Mouse (Mus musculus): ENCODE data around the gene Senp2. TPM values are rescaled to one million over a fixed set of nuclear protein-coding genes. Genes with fewer than 3 reads are reported as not detected.

Gene Senp2
- polyA plus RNA-seq, 1 experiment from 2014 or later, result 66.0 TPM

DNA sequence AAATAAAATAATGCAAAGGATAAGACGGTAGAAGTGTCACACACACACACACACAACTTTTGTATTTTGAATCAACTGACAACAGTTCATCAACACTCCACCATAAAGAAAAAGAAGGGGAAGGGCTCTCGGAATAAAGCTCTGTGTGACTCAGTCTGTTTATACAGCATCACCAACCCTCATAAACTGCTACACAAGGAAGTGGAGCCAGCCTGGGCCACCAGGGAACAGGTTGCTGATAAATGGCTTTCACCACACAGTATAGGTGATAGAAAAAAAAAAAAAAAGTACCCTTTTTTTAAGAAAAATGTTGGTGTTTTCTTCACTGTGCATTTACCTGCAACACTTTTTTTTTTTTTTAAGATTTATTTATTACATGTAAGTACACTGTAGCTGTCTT, 17.5 kb upstream of the Senp2 start:
- H3K9me3 ChIP-seq, result no peaks in the 10 kb centered on the region
- no peak overlapping the region for H3K4me2 ChIP-seq (replicated peaks)
- H3K27ac ChIP-seq (replicated peaks), result no peak overlapping the region
- peaks cover 7% of the 10 kb centered on the region for H3K27me3 ChIP-seq
- WGBS, result 87% methylated on average over 2 of the region's 2 CpGs
- no peak overlapping the region for H3K4me3 ChIP-seq
- no peak for ATAC-seq (ENCODE audit: low FRiP score, low read depth)
- H3K4me1 ChIP-seq, result peaks cover 8% of the 10 kb centered on the region
- H3K9ac ChIP-seq (replicated peaks), result no peak overlapping the region
- no peaks in the 10 kb centered on the region for H3K36me3 ChIP-seq

- no peak for ATAC-seq (ENCODE audit: low FRiP score, low read depth)
- 8% methylated on average over 16 of the region's 16 CpGs for WGBS
- H3K9me3 ChIP-seq, result no peaks in the 10 kb centered on the region
- H3K4me2 ChIP-seq (replicated peaks), result peak within 1 kb of the TSS; percentile 47
- peaks cover 8% of the 10 kb centered on the region for H3K4me1 ChIP-seq
- no peak within 1 kb of the TSS for H3K27ac ChIP-seq (replicated peaks)
- H3K27me3 ChIP-seq, result peaks cover 18% of the 10 kb centered on the region
- H3K4me3 ChIP-seq, result peak within 1 kb of the TSS; percentile 18
- H3K36me3 ChIP-seq, result no peaks in the 10 kb centered on the region
- H3K9ac ChIP-seq (replicated peaks), result 0 out of 2 replicates have a peak within 1 kb of the TSS, but pooled peaks have one; percentile 34
Measured at GRCm38 (mm10) chr16:21995304-21995703, 14.0 kb upstream of the Senp2 start, which contains the start of gene Liph. Gene Liph (minus strand): TSS chr16:21995663.

GRCm38 (mm10) chr16:21996402-21996801, 12.9 kb upstream of the Senp2 start:
- no peak for ATAC-seq (ENCODE audit: low FRiP score, low read depth)

GRCm38 (mm10) chr16:21996881-21997641, 12.2 kb upstream of the Senp2 start:
- WGBS, result 60% methylated on average over 5 of the region's 5 CpGs
- no peak overlapping the region for H3K9ac ChIP-seq (replicated peaks)
- no peak overlapping the region for H3K4me2 ChIP-seq (replicated peaks)
- H3K27me3 ChIP-seq, result peaks cover 18% of the 10 kb centered on the region
- H3K4me1 ChIP-seq, result peaks cover 8% of the 10 kb centered on the region
- no peak for ATAC-seq (ENCODE audit: low FRiP score, low read depth)
- no peaks in the 10 kb centered on the region for H3K9me3 ChIP-seq
- no peak overlapping the region for H3K27ac ChIP-seq (replicated peaks)
- no peak overlapping the region for H3K4me3 ChIP-seq
- no peaks in the 10 kb centered on the region for H3K36me3 ChIP-seq

More at GRCm38 (mm10) chr16:21996402-21996801, 12.9 kb upstream of the Senp2 start:
- Histone ChIP-seq H3K36me3 (no peaks in the 10 kb centered on the region), H3K4me1 (peaks cover 8% of the 10 kb centered on the region), H3K9me3 (no peaks in the 10 kb centered on the region), H3K4me2 (replicated peaks) (no peak overlapping the region), H3K9ac (replicated peaks) (no peak overlapping the region), H3K4me3 (no peak overlapping the region), H3K27ac (replicated peaks) (no peak overlapping the region), H3K27me3 (peaks cover 18% of the 10 kb centered on the region)
- WGBS, result 73% methylated on average over 4 of the region's 4 CpGs

DNA sequence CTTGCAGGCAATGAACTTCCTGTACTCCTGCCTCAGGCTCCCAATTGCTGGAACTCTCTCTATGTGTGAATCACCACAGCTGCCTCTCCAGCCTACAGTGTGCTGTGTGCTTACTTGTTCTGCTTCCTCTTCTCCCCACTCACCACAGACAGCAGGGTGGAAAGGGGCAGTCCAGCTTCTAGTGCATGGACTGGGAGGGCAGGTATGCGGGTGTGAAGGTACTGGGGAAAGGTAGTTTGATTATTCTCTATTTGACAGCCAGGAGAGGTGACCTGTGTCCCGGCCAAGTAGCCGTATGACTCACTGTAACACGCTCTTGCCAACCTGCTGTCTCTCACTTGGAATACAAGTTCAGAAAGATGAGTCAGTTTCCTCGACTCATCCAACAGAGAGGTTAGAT, 11.2 kb upstream of the Senp2 start:
- H3K36me3 ChIP-seq, result no peaks in the 10 kb centered on the region
- no peaks in the 10 kb centered on the region for H3K9me3 ChIP-seq
- no peak overlapping the region for H3K27ac ChIP-seq (replicated peaks)
- H3K4me3 ChIP-seq, result no peak overlapping the region
- no peak for ATAC-seq (ENCODE audit: low FRiP score, low read depth)
- 83% methylated on average over 5 of the region's 5 CpGs for WGBS
- no peak overlapping the region for H3K9ac ChIP-seq (replicated peaks)
- peaks cover 18% of the 10 kb centered on the region for H3K27me3 ChIP-seq
- H3K4me1 ChIP-seq, result peaks cover 8% of the 10 kb centered on the region
- H3K4me2 ChIP-seq (replicated peaks), result no peak overlapping the region

GRCm38 (mm10) chr16:21999941-22000690, 9.2 kb upstream of the Senp2 start:
- Histone ChIP-seq H3K27me3 (peaks cover 15% of the 10 kb centered on the region), H3K4me3 (no peak overlapping the region), H3K4me1 (peaks cover 8% of the 10 kb centered on the region), H3K36me3 (no peaks in the 10 kb centered on the region), H3K9ac (replicated peaks) (no peak overlapping the region), H3K4me2 (replicated peaks) (no peak overlapping the region), H3K27ac (replicated peaks) (no peak overlapping the region), H3K9me3 (no peaks in the 10 kb centered on the region)
- WGBS, result 85% methylated on average over 4 of the region's 4 CpGs
- ATAC-seq (ENCODE audit: low FRiP score, low read depth), result no peak

GRCm38 (mm10) chr16:22001172-22001571, 8.1 kb upstream of the Senp2 start:
- no peak for ATAC-seq (ENCODE audit: low FRiP score, low read depth)
- Histone ChIP-seq H3K4me3 (no peak overlapping the region), H3K9me3 (no peaks in the 10 kb centered on the region), H3K9ac (replicated peaks) (no peak overlapping the region), H3K27ac (replicated peaks) (no peak overlapping the region), H3K27me3 (peaks cover 15% of the 10 kb centered on the region), H3K4me1 (no peaks in the 10 kb centered on the region), H3K4me2 (replicated peaks) (no peak overlapping the region), H3K36me3 (no peaks in the 10 kb centered on the region)
- WGBS, result 74% methylated on average over 4 of the region's 4 CpGs

DNA sequence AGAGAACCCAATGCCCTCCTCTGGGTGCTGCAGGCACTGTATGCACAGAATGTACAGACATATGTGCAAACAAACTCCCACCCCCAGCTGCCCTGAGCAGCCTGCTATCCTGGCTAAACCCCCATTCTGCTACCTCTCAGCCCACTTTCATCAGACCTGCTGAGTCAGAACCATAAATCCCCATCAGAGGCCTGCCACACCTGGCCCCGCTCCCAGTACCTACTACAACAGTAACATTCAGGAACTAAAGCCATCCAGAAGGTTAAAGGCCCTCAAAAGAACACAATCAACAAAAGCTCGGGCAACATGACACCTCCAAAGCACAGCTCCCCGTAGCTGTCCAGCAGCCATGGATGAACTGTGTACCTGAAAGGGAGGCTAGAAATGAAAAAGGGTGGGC, 7.7 kb upstream of the Senp2 start:
- Histone ChIP-seq H3K4me1 (no peaks in the 10 kb centered on the region), H3K4me3 (no peak overlapping the region), H3K27ac (replicated peaks) (no peak overlapping the region), H3K9me3 (no peaks in the 10 kb centered on the region), H3K4me2 (replicated peaks) (no peak overlapping the region), H3K36me3 (no peaks in the 10 kb centered on the region), H3K9ac (replicated peaks) (no peak overlapping the region), H3K27me3 (peaks cover 13% of the 10 kb centered on the region)
- ATAC-seq (ENCODE audit: low FRiP score, low read depth), result no peak
- WGBS, result 68% methylated on average over 3 of the region's 3 CpGs

DNA sequence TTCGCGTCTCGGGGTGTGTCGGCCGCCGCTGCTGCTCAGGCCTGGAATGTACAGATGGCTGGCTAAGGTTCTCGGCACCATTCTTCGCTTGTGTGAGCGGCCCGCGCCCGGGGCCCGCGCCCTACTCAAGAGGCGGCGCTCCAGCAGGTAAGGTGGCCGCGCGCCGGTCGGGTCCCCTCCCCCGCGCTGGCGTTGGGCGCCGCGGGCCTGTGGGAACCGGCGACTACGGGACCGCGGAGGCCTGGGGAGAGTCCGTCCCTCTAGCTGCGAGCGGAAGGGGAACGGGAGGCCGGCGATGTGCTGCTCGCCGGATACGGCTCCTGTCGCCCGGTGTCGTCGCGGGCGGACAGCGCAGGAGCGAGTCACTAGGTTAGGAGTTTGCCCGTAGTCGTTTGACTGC, 312 bp downstream of the Senp2 start:
- peak overlapping the region; percentile 98 for H3K4me3 ChIP-seq
- H3K4me1 ChIP-seq, result peaks cover 11% of the 10 kb centered on the region
- peak overlapping the region; percentile 85 for H3K4me2 ChIP-seq (replicated peaks)
- H3K36me3 ChIP-seq, result peaks cover 7% of the 10 kb centered on the region; the same call in 1 of the 2 replicates
- ATAC-seq (ENCODE audit: low FRiP score, low read depth), result peak; percentile 79
- no peaks in the 10 kb centered on the region for H3K27me3 ChIP-seq
- peak overlapping the region; percentile 69 for H3K27ac ChIP-seq (replicated peaks)
- H3K9me3 ChIP-seq, result no peaks in the 10 kb centered on the region
- WGBS, result 0% methylated on average over 49 of the region's 51 CpGs
- H3K9ac ChIP-seq (replicated peaks), result peak overlapping the region; percentile 88

DNA sequence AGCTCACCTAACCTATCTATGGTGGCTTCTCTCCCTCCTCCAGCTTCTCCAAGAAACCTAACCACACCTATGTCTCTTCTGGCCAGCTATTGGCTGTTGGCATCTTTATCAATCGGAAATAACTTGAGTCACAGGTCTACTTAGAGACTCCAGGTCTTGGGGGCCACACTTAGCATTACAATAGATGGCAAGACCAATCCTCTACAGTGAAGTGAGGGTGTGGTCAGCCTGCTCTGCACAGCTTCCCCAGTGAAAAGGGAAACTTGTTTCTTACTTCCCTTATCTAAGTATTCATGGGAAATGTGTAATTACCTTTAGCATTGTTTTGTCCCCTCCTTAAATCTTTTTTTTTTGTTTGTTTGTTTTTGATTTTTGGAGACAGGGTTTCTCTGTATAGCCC, 6.3 kb downstream of the Senp2 start:
- Histone ChIP-seq H3K27me3 (no peaks in the 10 kb centered on the region), H3K36me3 (peaks cover 46% of the 10 kb centered on the region), H3K27ac (replicated peaks) (no peak overlapping the region), H3K9ac (replicated peaks) (no peak overlapping the region), H3K4me2 (replicated peaks) (no peak overlapping the region), H3K4me3 (no peak overlapping the region), H3K9me3 (no peaks in the 10 kb centered on the region), H3K4me1 (peaks cover 2% of the 10 kb centered on the region)
- 82% methylated on average over 1 of the region's 1 CpGs for WGBS
- ATAC-seq (ENCODE audit: low FRiP score, low read depth), result no peak

- Histone ChIP-seq H3K4me1 (no peaks in the 10 kb centered on the region), H3K9ac (replicated peaks) (no peak overlapping the region), H3K27me3 (no peaks in the 10 kb centered on the region), H3K9me3 (peaks cover 5% of the 10 kb centered on the region), H3K36me3 (peaks cover 79% of the 10 kb centered on the region), H3K4me2 (replicated peaks) (no peak overlapping the region), H3K27ac (replicated peaks) (no peak overlapping the region), H3K4me3 (no peak overlapping the region)
- ATAC-seq (ENCODE audit: low FRiP score, low read depth), result no peak
- 97% methylated on average over 2 of the region's 2 CpGs for WGBS
Measured at GRCm38 (mm10) chr16:22022122-22022521, 12.8 kb downstream of the Senp2 start.

DNA sequence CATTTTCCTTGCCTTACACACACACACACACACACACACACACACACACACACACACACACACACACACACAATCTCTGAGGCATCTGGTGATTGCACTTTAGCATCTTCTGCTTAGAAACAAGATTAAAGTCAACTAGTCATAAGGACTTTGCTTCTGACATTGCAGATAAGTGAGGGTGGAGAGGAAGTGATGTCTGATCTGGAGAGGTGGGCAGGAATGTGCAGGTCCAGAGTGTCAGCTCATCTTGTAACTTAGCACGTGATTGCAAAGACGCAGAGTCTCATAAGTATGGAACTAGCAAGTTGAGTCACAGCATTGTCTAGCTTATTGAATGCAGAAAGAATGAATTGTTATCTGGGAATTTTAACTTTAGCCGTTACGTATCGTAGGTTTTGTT, 18.2 kb downstream of the Senp2 start:
- Histone ChIP-seq H3K9me3 (no peaks in the 10 kb centered on the region), H3K4me1 (no peaks in the 10 kb centered on the region), H3K4me3 (no peak overlapping the region), H3K9ac (replicated peaks) (no peak overlapping the region), H3K27me3 (no peaks in the 10 kb centered on the region), H3K4me2 (replicated peaks) (no peak overlapping the region), H3K27ac (replicated peaks) (no peak overlapping the region), H3K36me3 (peaks cover 76% of the 10 kb centered on the region)
- no peak for ATAC-seq (ENCODE audit: low FRiP score, low read depth)
- WGBS, result 92% methylated on average over 5 of the region's 5 CpGs

All from midbrain, embryonic 12.5 days (tissue).